Mouse (Mus musculus) thymus, postnatal 14 days (tissue): ENCODE measurements around the gene Lrmda.

Experiments
- DNase-seq: peaks from one replicate; pipeline ENCODE4 v3.0.0; 2021

Gene Lrmda

GRCm38 (mm10) chr14:21993251-21994060 is 26.1 kb upstream of the Lrmda start:
- DNase-seq, result no peak

GRCm38 (mm10) chr14:21994061-21994990 is 25.2 kb upstream of the Lrmda start:
- no peak for DNase-seq

- peak; percentile 72 for DNase-seq
Measured at GRCm38 (mm10) chr14:21995031-21995754, 24.3 kb upstream of the Lrmda start.

- no peak for DNase-seq
Measured at GRCm38 (mm10) chr14:21999588-21999987, 19.9 kb upstream of the Lrmda start.

- DNase-seq, result no peak
Measured at GRCm38 (mm10) chr14:22003231-22003630, 16.3 kb upstream of the Lrmda start.

- no peak for DNase-seq
Measured at GRCm38 (mm10) chr14:22003631-22004030, 15.9 kb upstream of the Lrmda start.

GRCm38 (mm10) chr14:22004943-22005342 is 14.6 kb upstream of the Lrmda start:
- no peak for DNase-seq

- DNase-seq, result no peak
Measured at GRCm38 (mm10) chr14:22007006-22007405, 12.5 kb upstream of the Lrmda start.

- no peak for DNase-seq
Measured at GRCm38 (mm10) chr14:22014315-22014714, 5.2 kb upstream of the Lrmda start.

- no peak for DNase-seq
Measured at GRCm38 (mm10) chr14:22014781-22015180, 4.7 kb upstream of the Lrmda start.

GRCm38 (mm10) chr14:22017011-22017410 is 2.5 kb upstream of the Lrmda start:
- DNase-seq, result no peak

- DNase-seq, result no peak
Measured at GRCm38 (mm10) chr14:22019949-22020845, 685 bp downstream of the Lrmda start.

GRCm38 (mm10) chr14:22020885-22021284 is 1.4 kb downstream of the Lrmda start:
- no peak for DNase-seq

- DNase-seq, result no peak
Measured at GRCm38 (mm10) chr14:22023533-22023932, 4.0 kb downstream of the Lrmda start.

- DNase-seq, result no peak
Measured at GRCm38 (mm10) chr14:22035900-22036299, 16.4 kb downstream of the Lrmda start.

- DNase-seq, result no peak
Measured at GRCm38 (mm10) chr14:22036338-22036737, 16.8 kb downstream of the Lrmda start.

- DNase-seq, result no peak
Measured at GRCm38 (mm10) chr14:22036802-22037497, 17.4 kb downstream of the Lrmda start.

GRCm38 (mm10) chr14:22037498-22038131 is 18.1 kb downstream of the Lrmda start:
- DNase-seq, result no peak

GRCm38 (mm10) chr14:22042146-22042545 is 22.6 kb downstream of the Lrmda start:
- no peak for DNase-seq

- no peak for DNase-seq
Measured at GRCm38 (mm10) chr14:22043420-22043819, 23.9 kb downstream of the Lrmda start.
